Mouse (Mus musculus) cerebellum, postnatal 4 days (tissue): ENCODE results near the gene Erv3.

Experiments used
- DNase-seq, 2 experiments: peaks; one replicate each; pipeline ENCODE4 v3.0.0; 2022; ENCODE audit warnings: low spot score in 2 of 2, mixed read lengths in 1 of 2

Gene Erv3

GRCm38 (mm10) chr2:131823931-131824330, 35.6 kb downstream of the Erv3 start:
- no peak for DNase-seq

GRCm38 (mm10) chr2:131822492-131822891, 37.1 kb downstream of the Erv3 start:
- no peak for DNase-seq

GRCm38 (mm10) chr2:131821708-131821990, 37.9 kb downstream of the Erv3 start:
- DNase-seq: no peak

- DNase-seq: peak; percentile 63 to 85
Observed at GRCm38 (mm10) chr2:131820932-131821707, 38.4 kb downstream of the Erv3 start.

- DNase-seq: peak; percentile 83 to 88
Observed at GRCm38 (mm10) chr2:131820088-131820675, 39.4 kb downstream of the Erv3 start.

GRCm38 (mm10) chr2:131814327-131814726, 45.2 kb downstream of the Erv3 start:
- DNase-seq: no peak

- no peak for DNase-seq
Observed at GRCm38 (mm10) chr2:131813437-131813836, 46.1 kb downstream of the Erv3 start.

GRCm38 (mm10) chr2:131812480-131813137, 46.9 kb downstream of the Erv3 start:
- DNase-seq: peak; percentile 77 to 92

- DNase-seq: no peak
Observed at GRCm38 (mm10) chr2:131811607-131812006, 47.9 kb downstream of the Erv3 start.

GRCm38 (mm10) chr2:131808856-131809255, 50.7 kb downstream of the Erv3 start:
- no peak for DNase-seq

- DNase-seq: no peak
Observed at GRCm38 (mm10) chr2:131807660-131808059, 51.9 kb downstream of the Erv3 start.

- DNase-seq: no peak
Observed at GRCm38 (mm10) chr2:131806863-131807262, 52.7 kb downstream of the Erv3 start.

- DNase-seq: no peak
Observed at GRCm38 (mm10) chr2:131805306-131805705, 54.2 kb downstream of the Erv3 start.

- DNase-seq: no peak
Observed at GRCm38 (mm10) chr2:131803801-131804200, 55.7 kb downstream of the Erv3 start.
